Mouse (Mus musculus) MEL (cell line): ENCODE results near the gene Urb2. TPM values are rescaled to one million over a fixed set of nuclear protein-coding genes. Genes with fewer than 3 reads are reported as not detected.
"Not testable (repeated sequence)": the region's sequence is repeated elsewhere in the genome, so short reads cannot be mapped to it uniquely, and the experiment has no call there.

Experiments used
- DNase-seq: peaks from one replicate; pipeline ENCODE4 v3.0.0; 2011; ENCODE audit warnings: low read depth, low spot score
- H3K27ac ChIP-seq: 2 replicates; pipeline ENCODE4 v1.5.1; 2012; ENCODE audit warnings: low read depth, mild to moderate bottlenecking, control low read depth, low read length, moderate library complexity; ENCODE audit not compliant: control insufficient read depth
- H3K27me3 ChIP-seq, 2 experiments: fragments of 150-350 bp in 1 of 2; sonication (generic) in 1 of 2; 2 replicates each; pipeline ENCODE4 v1.6.1; 2012; ENCODE audit warnings: low read length in 2 of 2, mild to moderate bottlenecking in 2 of 2, improper control_type of control experiment in 1 of 2, moderate library complexity in 1 of 2; ENCODE audit not compliant: insufficient read depth in 2 of 2, control insufficient read depth in 1 of 2
- H3K36me3 ChIP-seq, 2 experiments: 2 replicates each; pipeline ENCODE4 v1.6.1; 2012 to 2014; ENCODE audit warnings: low read length in 2 of 2, improper control_type of control experiment in 1 of 2, inconsistent platforms in 1 of 2, mild to moderate bottlenecking in 1 of 2; ENCODE audit not compliant: insufficient read depth in 2 of 2, control insufficient read depth in 1 of 2
- H3K4me1 ChIP-seq, 2 experiments: fragments of 150-350 bp in 1 of 2; sonication (generic) in 1 of 2; 2 replicates each; pipeline ENCODE4 v1.6.1; 2012; ENCODE audit warnings: low read length in 2 of 2, improper control_type of control experiment in 1 of 2, mild to moderate bottlenecking in 1 of 2; ENCODE audit not compliant: insufficient read depth in 2 of 2, control insufficient read depth in 1 of 2
- H3K4me3 ChIP-seq, 2 experiments: fragments of 150-350 bp in 1 of 2; sonication (generic) in 1 of 2; 2 replicates each; pipeline ENCODE4 v1.5.1; 2012; ENCODE audit warnings: low read depth in 2 of 2, low read length in 2 of 2, mild to moderate bottlenecking in 2 of 2, moderate library complexity in 2 of 2, control low read depth in 1 of 2, improper control_type of control experiment in 1 of 2; ENCODE audit not compliant: control insufficient read depth in 1 of 2, insufficient read depth in 1 of 2
- H3K79me2 ChIP-seq: 2 replicates; pipeline ENCODE4 v1.6.1; 2012; ENCODE audit warnings: mild to moderate bottlenecking, low read length, moderate library complexity; ENCODE audit not compliant: control insufficient read depth, poor library complexity, insufficient read depth
- H3K9ac ChIP-seq: 2 replicates; pipeline ENCODE4 v1.6.1; 2012; ENCODE audit warnings: low read depth, mild to moderate bottlenecking, control low read depth, low read length, moderate library complexity; ENCODE audit not compliant: control insufficient read depth, poor library complexity, severe bottlenecking
- H3K9me3 ChIP-seq: fragments of 150-350 bp; sonication (generic); replicated peaks from 2 replicates; pipeline ENCODE4 v1.6.1; 2012; ENCODE audit warnings: mild to moderate bottlenecking, low read length, improper control_type of control experiment, moderate library complexity; ENCODE audit not compliant: insufficient read depth
- CHD1 ChIP-seq: IDR thresholded peaks from 2 replicates; pipeline ENCODE4 v1.6.1; 2012; ENCODE audit warnings: low read depth, mild to moderate bottlenecking, inconsistent platforms, low read length, improper control_type of control experiment
- E2F4 ChIP-seq: IDR thresholded peaks from 2 replicates; pipeline ENCODE4 v1.6.1; 2011; ENCODE audit warnings: low read depth, low read length, improper control_type of control experiment, borderline replicate concordance
- GABPA ChIP-seq: IDR thresholded peaks from 2 replicates; pipeline ENCODE4 v1.6.1; 2012; ENCODE audit warnings: low read depth, mild to moderate bottlenecking, inconsistent platforms, low read length, improper control_type of control experiment, moderate library complexity
- MXI1 ChIP-seq: IDR thresholded peaks from 2 replicates; pipeline ENCODE4 v1.6.1; 2011; ENCODE audit warnings: mild to moderate bottlenecking, low read depth, low read length, improper control_type of control experiment
- MYC ChIP-seq: IDR thresholded peaks from 2 replicates; pipeline ENCODE4 v1.6.1; 2011; ENCODE audit warnings: low read depth, mild to moderate bottlenecking, low read length, improper control_type of control experiment, moderate library complexity
- NRF1 ChIP-seq: IDR thresholded peaks from 2 replicates; pipeline ENCODE4 v1.6.1; 2014; ENCODE audit warnings: low read depth, mild to moderate bottlenecking, inconsistent platforms, low read length, improper control_type of control experiment, moderate library complexity; ENCODE audit not compliant: poor library complexity, insufficient read depth, severe bottlenecking
- POLR2A ChIP-seq, 2 experiments: IDR thresholded peaks; 2 replicates each; pipeline ENCODE4 v1.6.1; 2011 to 2012; ENCODE audit warnings: low read length in 2 of 2, mild to moderate bottlenecking in 2 of 2, control low read depth in 1 of 2, improper control_type of control experiment in 1 of 2, low read depth in 1 of 2, moderate library complexity in 1 of 2; ENCODE audit not compliant: control insufficient read depth in 1 of 2, insufficient read depth in 1 of 2, poor library complexity in 1 of 2
- SIN3A ChIP-seq: IDR thresholded peaks from 2 replicates; pipeline ENCODE4 v1.6.1; 2012; ENCODE audit warnings: low read length, improper control_type of control experiment, inconsistent platforms
- ZNF384 ChIP-seq: IDR thresholded peaks from 2 replicates; pipeline ENCODE4 v1.6.1; 2012; ENCODE audit warnings: low read depth, mild to moderate bottlenecking, inconsistent platforms, low read length, improper control_type of control experiment
- polyA plus RNA-seq, 2 experiments: library from polyadenylated mRNA; stranded (reverse) in 1 of 2; unstranded in 1 of 2; fragments of >175 nt in 1 of 2; fragments of >200 nt in 1 of 2; gene quantifications; 2 replicates each; pipeline versions ENCODE4 v1.2.1 to v1.2.4; 2012; ENCODE audit warnings: low replicate concordance in 2 of 2, low read depth in 1 of 2; ENCODE audit not compliant: insufficient read length in 2 of 2, insufficient read depth in 1 of 2, missing spikeins in 1 of 2
- total RNA-seq: library from RNA; depleted of rRNA; stranded (reverse); fragments of 300-350 nt; gene quantifications from 2 replicates; pipeline ENCODE4 v1.2.3, GENCODE M21; 2012

Urb2 gene
- total and polyA plus RNA-seq, 3 experiments: 31.6 to 82.4 (median 39.7) TPM

DNA sequence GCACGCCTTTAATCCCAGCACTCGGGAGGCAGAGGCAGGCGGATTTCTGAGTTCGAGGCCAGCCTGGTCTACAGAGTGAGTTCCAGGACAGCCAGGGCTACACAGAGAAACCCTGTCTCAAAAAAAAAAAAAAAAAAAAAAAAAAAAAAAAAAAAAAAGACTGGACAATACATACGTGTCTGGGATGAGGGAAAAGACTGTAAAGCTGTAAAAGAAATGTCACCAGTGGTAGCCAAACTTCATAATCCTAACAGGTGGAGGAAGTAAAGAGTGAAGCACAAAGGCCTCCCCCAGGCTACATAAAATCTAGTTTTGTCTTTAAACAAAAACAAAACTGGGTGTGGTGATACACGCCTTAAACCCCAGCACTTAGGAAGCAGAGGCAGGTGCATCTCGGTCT is 7.0 kb upstream of the Urb2 start:
- not testable (repeated sequence) for H3K27ac ChIP-seq, H3K27me3 ChIP-seq, H3K9ac ChIP-seq, H3K9me3 ChIP-seq, H3K4me3 ChIP-seq, DNase-seq
- peaks cover 3 to 19% of the 10 kb centered on the region in 2 experiments; a peak in 2 of 4 replicates for H3K4me1 ChIP-seq
- TF ChIP-seq ZNF384: peak; percentile 58; the same call in 1 of the 2 replicates
- H3K79me2 ChIP-seq: peaks cover 81% of the 10 kb centered on the region
- H3K36me3 ChIP-seq: peaks cover 10 to 32% of the 10 kb centered on the region in 2 experiments

DNA sequence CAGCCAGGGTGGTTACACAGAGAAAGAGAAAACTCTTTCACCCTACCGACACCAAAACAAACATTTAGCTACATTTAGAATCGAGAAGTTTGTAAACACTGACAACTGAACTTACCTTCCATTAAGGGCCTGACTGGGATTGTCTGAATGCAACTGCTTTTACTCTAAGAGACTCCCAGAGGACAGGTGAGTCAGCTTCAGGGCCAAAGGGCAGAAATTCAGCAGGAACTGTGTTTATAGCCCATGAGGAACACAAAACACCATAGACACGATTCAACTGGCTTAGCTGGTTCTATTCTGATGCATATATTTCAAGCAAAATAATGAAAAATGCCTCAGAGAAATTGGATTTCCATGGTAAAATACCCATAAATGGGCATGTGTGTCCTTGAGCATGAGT is 6.6 kb upstream of the Urb2 start:
- H3K36me3 ChIP-seq: peaks cover 8 to 37% of the 10 kb centered on the region in 2 experiments
- no peak overlapping the region for H3K27ac ChIP-seq
- H3K4me3 ChIP-seq: no peak overlapping the region
- H3K79me2 ChIP-seq: peaks cover 86% of the 10 kb centered on the region
- H3K27me3 ChIP-seq: no peaks in the 10 kb centered on the region
- no peaks in the 10 kb centered on the region for H3K9me3 ChIP-seq
- H3K9ac ChIP-seq: no peak overlapping the region
- no peak for DNase-seq
- no peak for TF ChIP-seq GABPA
- no peak for TF ChIP-seq NRF1
- TF ChIP-seq MYC: no peak
- TF ChIP-seq MXI1: no peak
- no peak for TF ChIP-seq E2F4
- TF ChIP-seq CHD1: no peak
- H3K4me1 ChIP-seq: peaks cover 5 to 24% of the 10 kb centered on the region in 2 experiments; a peak in 3 of 4 replicates

DNA sequence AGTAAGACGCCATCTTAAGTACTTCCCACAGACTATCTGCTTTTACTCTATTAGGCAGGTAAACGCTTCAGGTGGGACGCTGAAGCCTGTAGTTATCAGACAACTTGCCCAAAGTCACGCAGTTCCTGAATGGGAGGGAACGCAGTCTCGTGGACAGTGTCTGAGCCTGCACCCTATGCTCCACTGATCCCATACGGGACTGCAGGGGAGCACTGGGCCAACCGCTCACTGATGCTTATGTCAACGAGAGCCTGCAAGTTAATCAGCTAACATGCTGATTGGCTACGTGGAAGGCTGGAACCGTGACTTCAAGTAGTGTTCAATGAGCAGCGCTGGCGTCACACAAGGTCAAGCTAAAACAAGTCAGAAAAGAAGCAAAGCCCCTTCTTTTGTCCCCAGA is 1.5 kb upstream of the Urb2 start:
- Histone ChIP-seq H3K27me3 (no peaks in the 10 kb centered on the region), H3K27ac (peak overlapping the region; percentile 80), H3K9ac (peak overlapping the region; percentile 98), H3K36me3 (peaks cover 18 to 49% of the 10 kb centered on the region in 2 experiments), H3K9me3 (no peaks in the 10 kb centered on the region), H3K79me2 (peaks cover 85% of the 10 kb centered on the region), H3K4me3 (peak overlapping the region; percentile 90 to 96), H3K4me1 (peaks cover 9 to 29% of the 10 kb centered on the region in 2 experiments)
- no peak for TF ChIP-seq CHD1
- peak in 1 of 2 experiments; percentile 39; a peak in 1 of 4 replicates for TF ChIP-seq POLR2A (IDR thresholded peaks at IDR 0.05; ENCODE audit: control insufficient read depth in 1 of 2, insufficient read depth in 1 of 2, low read depth in 1 of 2, low read length in 2 of 2, poor library complexity in 1 of 2)
- TF ChIP-seq SIN3A: peak; percentile 23
- DNase-seq: peak; percentile 83
